Mouse (Mus musculus): ENCODE measurements around the gene Ppp2r5e. TPM values are rescaled to one million over a fixed set of nuclear protein-coding genes. Genes with fewer than 3 reads are reported as not detected.

The Ppp2r5e gene
- polyA plus RNA-seq, 1 experiment from 2014 or later, result 12.6 TPM

DNA sequence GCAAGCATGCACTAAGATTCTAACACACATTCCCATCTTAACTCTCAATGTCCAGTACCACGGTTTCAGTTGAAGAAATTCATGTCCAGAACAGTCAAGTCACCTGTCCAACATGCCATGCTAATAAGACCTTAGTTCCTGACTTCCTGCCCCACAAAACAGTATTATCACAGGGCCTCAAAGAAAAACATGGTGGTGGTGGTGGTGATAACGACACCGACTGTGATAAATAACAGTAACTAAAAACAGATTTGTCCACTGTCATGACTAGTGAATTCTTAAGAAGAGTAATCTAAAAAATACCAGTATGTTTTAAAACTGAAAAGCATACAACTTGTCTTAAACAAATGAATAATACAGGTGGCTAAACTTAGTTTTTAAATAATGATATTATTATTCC, 71.8 kb downstream of the Ppp2r5e start:
- no peak for ATAC-seq (replicated peaks; ENCODE audit: insufficient number of reproducible peaks, low FRiP score, low TSS enrichment)
- H3K9me3 ChIP-seq (replicated peaks; ENCODE audit: control insufficient read depth, low read length), result no peaks in the 10 kb centered on the region
- H3K27ac ChIP-seq (ENCODE audit: low read depth, low read length), result no peak overlapping the region
- peaks cover 22% of the 10 kb centered on the region for H3K4me1 ChIP-seq (ENCODE audit: control insufficient read depth, insufficient read depth, low read length)
- no peak overlapping the region for H3K4me3 ChIP-seq (ENCODE audit: low read depth, low read length)
- no peaks in the 10 kb centered on the region for H3K27me3 ChIP-seq (ENCODE audit: control insufficient read depth, insufficient read depth, low read length)
- H3K9ac ChIP-seq (ENCODE audit: low read depth, low read length), result no peak overlapping the region
- no peaks in the 10 kb centered on the region for H3K36me3 ChIP-seq (ENCODE audit: control insufficient read depth, insufficient read depth, low read length)
- H3K4me2 ChIP-seq, result no peak overlapping the region
- WGBS (ENCODE audit: insufficient replicate concordance), result 48% methylated on average over 3 of the region's 3 CpGs

DNA sequence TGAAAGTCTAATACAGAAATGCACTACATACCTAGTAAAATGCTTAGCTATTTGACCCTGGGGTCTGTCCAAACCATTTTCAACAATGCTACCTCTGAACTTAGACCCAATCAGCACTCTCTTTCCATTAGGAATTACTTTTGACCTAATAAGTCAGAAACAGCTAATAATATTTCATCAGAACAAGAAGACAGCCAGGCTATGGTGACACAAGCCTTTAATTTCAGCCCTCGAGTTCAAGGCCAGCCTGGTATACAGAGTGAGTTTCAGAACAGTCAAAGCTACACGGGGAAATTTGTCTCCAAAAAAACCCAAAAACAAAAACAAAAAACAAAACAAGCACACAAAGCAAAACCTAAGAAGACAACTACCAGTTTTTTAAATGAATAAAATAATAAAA, 73.1 kb downstream of the Ppp2r5e start:
- 79% methylated on average over 2 of the region's 2 CpGs for WGBS (ENCODE audit: insufficient replicate concordance)
- H3K4me2 ChIP-seq, result no peak overlapping the region
- H3K9ac ChIP-seq (ENCODE audit: low read depth, low read length), result no peak overlapping the region
- no peak for ATAC-seq (replicated peaks; ENCODE audit: insufficient number of reproducible peaks, low FRiP score, low TSS enrichment)
- H3K27me3 ChIP-seq (ENCODE audit: control insufficient read depth, insufficient read depth, low read length), result no peaks in the 10 kb centered on the region
- H3K9me3 ChIP-seq (replicated peaks; ENCODE audit: control insufficient read depth, low read length), result no peaks in the 10 kb centered on the region
- H3K36me3 ChIP-seq (ENCODE audit: control insufficient read depth, insufficient read depth, low read length), result no peaks in the 10 kb centered on the region
- H3K4me1 ChIP-seq (ENCODE audit: control insufficient read depth, insufficient read depth, low read length), result peaks cover 29% of the 10 kb centered on the region
- H3K27ac ChIP-seq (ENCODE audit: low read depth, low read length), result no peak overlapping the region
- no peak overlapping the region for H3K4me3 ChIP-seq (ENCODE audit: low read depth, low read length)

DNA sequence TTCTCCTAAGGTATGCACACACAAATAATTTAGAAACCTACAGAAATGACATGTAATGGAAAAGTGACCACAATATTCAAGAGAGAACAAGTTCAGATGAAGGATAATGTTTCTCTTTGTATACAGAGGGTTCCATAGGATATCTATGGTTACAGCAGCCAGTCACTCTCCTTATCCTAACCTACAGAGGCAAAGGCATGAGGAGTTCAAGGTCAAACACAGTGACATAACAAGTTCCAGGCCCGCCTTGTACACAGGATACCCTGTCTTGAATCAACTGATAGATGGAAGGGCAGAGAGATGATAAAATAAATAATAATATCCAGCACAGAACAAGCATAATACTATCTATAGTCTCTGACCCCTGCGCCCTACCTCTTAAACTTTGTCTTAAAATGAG, 73.7 kb downstream of the Ppp2r5e start:
- H3K4me3 ChIP-seq (ENCODE audit: low read depth, low read length), result no peak overlapping the region
- no peaks in the 10 kb centered on the region for H3K9me3 ChIP-seq (replicated peaks; ENCODE audit: control insufficient read depth, low read length)
- H3K9ac ChIP-seq (ENCODE audit: low read depth, low read length), result no peak overlapping the region
- no peak for ATAC-seq (replicated peaks; ENCODE audit: insufficient number of reproducible peaks, low FRiP score, low TSS enrichment)
- WGBS (ENCODE audit: insufficient replicate concordance), result 67% methylated on average over 2 of the region's 2 CpGs
- no peak overlapping the region for H3K4me2 ChIP-seq
- peaks cover 29% of the 10 kb centered on the region for H3K4me1 ChIP-seq (ENCODE audit: control insufficient read depth, insufficient read depth, low read length)
- no peaks in the 10 kb centered on the region for H3K27me3 ChIP-seq (ENCODE audit: control insufficient read depth, insufficient read depth, low read length)
- no peak overlapping the region for H3K27ac ChIP-seq (ENCODE audit: low read depth, low read length)
- H3K36me3 ChIP-seq (ENCODE audit: control insufficient read depth, insufficient read depth, low read length), result no peaks in the 10 kb centered on the region

DNA sequence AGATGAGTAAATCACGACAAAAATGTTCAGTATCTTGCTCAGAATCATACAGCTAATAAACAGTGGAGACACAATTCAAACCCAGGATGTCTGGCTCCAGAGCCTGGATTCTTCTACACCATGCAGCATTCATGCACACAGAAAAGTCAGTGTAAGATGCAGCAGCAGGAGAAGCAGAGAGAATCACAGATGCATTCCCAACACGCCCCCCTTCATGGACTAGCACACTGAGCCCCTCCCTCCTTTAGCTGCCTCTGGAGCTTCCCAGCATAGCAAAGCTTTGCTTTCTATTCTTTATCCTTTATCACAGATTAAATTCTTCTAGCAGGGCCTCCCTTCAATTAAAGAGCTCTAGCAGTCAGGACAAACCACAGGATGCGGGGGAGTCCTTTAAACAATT, 75.7 kb downstream of the Ppp2r5e start:
- Histone ChIP-seq H3K4me2 (no peak overlapping the region), H3K27me3 (ENCODE audit: control insufficient read depth, insufficient read depth, low read length) (no peaks in the 10 kb centered on the region), H3K9ac (ENCODE audit: low read depth, low read length) (no peak overlapping the region), H3K9me3 (replicated peaks; ENCODE audit: control insufficient read depth, low read length) (no peaks in the 10 kb centered on the region), H3K36me3 (ENCODE audit: control insufficient read depth, insufficient read depth, low read length) (no peaks in the 10 kb centered on the region), H3K4me3 (ENCODE audit: low read depth, low read length) (no peak overlapping the region), H3K27ac (ENCODE audit: low read depth, low read length) (no peak overlapping the region), H3K4me1 (ENCODE audit: control insufficient read depth, insufficient read depth, low read length) (peaks cover 35% of the 10 kb centered on the region)
- no peak for ATAC-seq (replicated peaks; ENCODE audit: insufficient number of reproducible peaks, low FRiP score, low TSS enrichment)
- WGBS (ENCODE audit: insufficient replicate concordance), result 62% methylated on average over 3 of the region's 3 CpGs

DNA sequence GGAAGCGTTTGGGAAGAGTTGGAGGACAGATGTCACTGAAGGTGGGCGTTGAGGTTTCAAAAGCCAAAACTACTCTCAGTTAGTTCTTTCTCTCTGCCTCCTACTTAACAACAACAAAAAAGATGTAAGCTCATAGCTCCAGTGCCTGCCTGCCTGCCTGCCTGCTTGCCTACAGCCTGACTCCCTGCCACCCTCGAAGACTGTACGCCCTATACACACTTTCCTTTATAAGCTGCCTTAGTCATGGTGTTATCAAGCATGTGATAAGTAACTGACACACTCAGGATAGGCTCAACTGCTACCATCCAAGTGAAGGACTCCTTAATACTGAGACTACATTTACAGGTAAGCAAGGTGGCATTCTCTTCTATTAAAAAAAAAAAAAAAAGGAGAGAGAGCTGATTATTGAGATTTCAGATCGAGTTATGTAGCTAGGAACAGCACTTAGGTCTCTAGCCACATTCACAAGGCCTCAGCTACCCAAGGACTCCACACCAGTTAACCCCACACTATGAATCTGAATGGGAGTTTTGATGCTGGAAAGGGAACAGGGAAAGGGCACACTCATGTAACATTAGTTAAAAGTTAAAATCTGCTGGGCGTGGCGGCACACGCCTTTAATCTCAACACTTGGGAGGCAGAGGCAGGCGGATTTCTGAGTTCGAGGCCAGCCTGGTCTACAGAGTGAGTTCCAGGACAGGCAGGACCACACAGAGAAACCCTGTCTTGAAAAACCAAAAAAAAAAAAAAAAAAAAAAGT, 76.7 kb downstream of the Ppp2r5e start:
- Histone ChIP-seq H3K9ac (ENCODE audit: low read depth, low read length) (no peak overlapping the region), H3K4me1 (ENCODE audit: control insufficient read depth, insufficient read depth, low read length) (peaks cover 40% of the 10 kb centered on the region), H3K36me3 (ENCODE audit: control insufficient read depth, insufficient read depth, low read length) (no peaks in the 10 kb centered on the region), H3K27me3 (ENCODE audit: control insufficient read depth, insufficient read depth, low read length) (no peaks in the 10 kb centered on the region), H3K27ac (ENCODE audit: low read depth, low read length) (no peak overlapping the region), H3K4me3 (ENCODE audit: low read depth, low read length) (no peak overlapping the region), H3K9me3 (replicated peaks; ENCODE audit: control insufficient read depth, low read length) (no peaks in the 10 kb centered on the region), H3K4me2 (no peak overlapping the region)
- no peak for ATAC-seq (replicated peaks; ENCODE audit: insufficient number of reproducible peaks, low FRiP score, low TSS enrichment)
- 74% methylated on average over 10 of the region's 10 CpGs for WGBS (ENCODE audit: insufficient replicate concordance)

GRCm38 (mm10) chr12:75515301-75515906, 80.6 kb downstream of the Ppp2r5e start:
- Histone ChIP-seq H3K4me2 (peak overlapping the region; percentile 31), H3K9me3 (replicated peaks; ENCODE audit: control insufficient read depth, low read length) (no peaks in the 10 kb centered on the region), H3K4me3 (ENCODE audit: low read depth, low read length) (no peak overlapping the region), H3K27ac (ENCODE audit: low read depth, low read length) (peak overlapping the region; percentile 29; the same call in 1 of the 2 replicates), H3K27me3 (ENCODE audit: control insufficient read depth, insufficient read depth, low read length) (no peaks in the 10 kb centered on the region), H3K9ac (ENCODE audit: low read depth, low read length) (no peak overlapping the region), H3K36me3 (ENCODE audit: control insufficient read depth, insufficient read depth, low read length) (no peaks in the 10 kb centered on the region), H3K4me1 (ENCODE audit: control insufficient read depth, insufficient read depth, low read length) (peaks cover 26% of the 10 kb centered on the region)
- WGBS (ENCODE audit: insufficient replicate concordance), result 54% methylated on average over 10 of the region's 10 CpGs
- no peak for ATAC-seq (replicated peaks; ENCODE audit: insufficient number of reproducible peaks, low FRiP score, low TSS enrichment)

- WGBS (ENCODE audit: insufficient replicate concordance), result 93% methylated on average over 2 of the region's 2 CpGs
- no peak overlapping the region for H3K27ac ChIP-seq (ENCODE audit: low read depth, low read length)
Measured at GRCm38 (mm10) chr12:75511520-75511919, 84.5 kb downstream of the Ppp2r5e start.

GRCm38 (mm10) chr12:75504991-75505650, 90.9 kb downstream of the Ppp2r5e start:
- no peaks in the 10 kb centered on the region for H3K36me3 ChIP-seq (ENCODE audit: control insufficient read depth, insufficient read depth, low read length)
- no peak overlapping the region for H3K27ac ChIP-seq (ENCODE audit: low read depth, low read length)
- 58% methylated on average over 6 of the region's 6 CpGs for WGBS (ENCODE audit: insufficient replicate concordance)
- ATAC-seq (replicated peaks; ENCODE audit: insufficient number of reproducible peaks, low FRiP score, low TSS enrichment), result no peak
- H3K4me3 ChIP-seq (ENCODE audit: low read depth, low read length), result no peak overlapping the region
- H3K4me2 ChIP-seq, result no peak overlapping the region
- H3K9ac ChIP-seq (ENCODE audit: low read depth, low read length), result no peak overlapping the region
- no peaks in the 10 kb centered on the region for H3K9me3 ChIP-seq (replicated peaks; ENCODE audit: control insufficient read depth, low read length)
- H3K4me1 ChIP-seq (ENCODE audit: control insufficient read depth, insufficient read depth, low read length), result peaks cover 13% of the 10 kb centered on the region
- H3K27me3 ChIP-seq (ENCODE audit: control insufficient read depth, insufficient read depth, low read length), result no peaks in the 10 kb centered on the region

More at GRCm38 (mm10) chr12:75511520-75511919, 84.5 kb downstream of the Ppp2r5e start:
- Histone ChIP-seq H3K4me3 (ENCODE audit: low read depth, low read length) (no peak overlapping the region), H3K9ac (ENCODE audit: low read depth, low read length) (no peak overlapping the region), H3K4me2 (no peak overlapping the region), H3K36me3 (ENCODE audit: control insufficient read depth, insufficient read depth, low read length) (no peaks in the 10 kb centered on the region), H3K9me3 (replicated peaks; ENCODE audit: control insufficient read depth, low read length) (no peaks in the 10 kb centered on the region), H3K27me3 (ENCODE audit: control insufficient read depth, insufficient read depth, low read length) (no peaks in the 10 kb centered on the region), H3K4me1 (ENCODE audit: control insufficient read depth, insufficient read depth, low read length) (peaks cover 13% of the 10 kb centered on the region)
- no peak for ATAC-seq (replicated peaks; ENCODE audit: insufficient number of reproducible peaks, low FRiP score, low TSS enrichment)

Data from heart, embryonic 11.5 days (tissue).